Mouse (Mus musculus) limb, embryonic 11.5 days (tissue): ENCODE data around the gene Mtss1l. TPM values are rescaled to one million over a fixed set of nuclear protein-coding genes. Genes with fewer than 3 reads are reported as not detected.

Source experiments
- ATAC-seq: fragments of 200-750 bp; cut with Nextera tagmentation; 2 replicates; pipeline ENCODE4 v1.8.0; 2017; ENCODE audit warnings: low read depth; ENCODE audit not compliant: insufficient number of reproducible peaks, low FRiP score, low TSS enrichment
- DNase-seq: peaks from one replicate; pipeline ENCODE4 v3.0.0-alpha.2; 2015; ENCODE audit warnings: low spot score
- H3K27ac ChIP-seq: fragments of 300-500 bp; sonication (generic); replicated peaks from 2 replicates; pipeline ENCODE4 v1.5.1; 2014; ENCODE audit warnings: low read depth, mild to moderate bottlenecking, low read length
- H3K27me3 ChIP-seq: fragments of 300-500 bp; sonication (generic); 2 replicates; pipeline ENCODE4 v1.6.1; 2014; ENCODE audit warnings: mild to moderate bottlenecking, low read length, mixed read lengths; ENCODE audit not compliant: control insufficient read depth, insufficient read depth
- H3K36me3 ChIP-seq: fragments of 300-500 bp; sonication (generic); 2 replicates; pipeline ENCODE4 v1.6.1; 2014; ENCODE audit warnings: mild to moderate bottlenecking, low read length, moderate library complexity, mixed read lengths; ENCODE audit not compliant: control insufficient read depth, insufficient read depth
- H3K4me1 ChIP-seq: fragments of 300-500 bp; sonication (generic); 2 replicates; pipeline ENCODE4 v1.6.1; 2014; ENCODE audit warnings: low read length, mixed read lengths; ENCODE audit not compliant: control insufficient read depth, insufficient read depth
- H3K4me2 ChIP-seq: fragments of 300-500 bp; sonication (generic); 2 replicates; pipeline ENCODE4 v1.6.1; 2014; ENCODE audit warnings: low read depth, mild to moderate bottlenecking, moderate library complexity; ENCODE audit not compliant: severe bottlenecking
- H3K4me3 ChIP-seq: fragments of 300-500 bp; sonication (generic); 2 replicates; pipeline ENCODE4 v1.5.1; 2014; ENCODE audit warnings: low read depth, low read length
- H3K9ac ChIP-seq: fragments of 300-500 bp; sonication (generic); 2 replicates; pipeline ENCODE4 v1.6.1; 2014; ENCODE audit warnings: mild to moderate bottlenecking, low read length
- H3K9me3 ChIP-seq: fragments of 300-500 bp; sonication (generic); 2 replicates; pipeline ENCODE4 v1.6.1; 2016; ENCODE audit warnings: low read length; ENCODE audit not compliant: control insufficient read depth
- WGBS: fragments of 180-500 bp; shearing (Covaris S2); extraction: QIAGEN DNeasy Blood & Tissue Kit; methylation state at CpG from one replicate; pipeline ENCODE4 v1.1.7; 2014; 5-methylcytosine and 5-hydroxymethylcytosine counted together
- polyA plus RNA-seq: library from polyadenylated mRNA; unstranded; fragments of >200 nt; fragmentation: Nextera tagmentation; extraction: Ambion mirVana; gene quantifications from 2 replicates; pipeline ENCODE4 v1.2.1, GENCODE M21; 2014

Gene Mtss1l
- polyA plus RNA-seq, result 15.7 and 20.9 TPM in 2 replicates

DNA sequence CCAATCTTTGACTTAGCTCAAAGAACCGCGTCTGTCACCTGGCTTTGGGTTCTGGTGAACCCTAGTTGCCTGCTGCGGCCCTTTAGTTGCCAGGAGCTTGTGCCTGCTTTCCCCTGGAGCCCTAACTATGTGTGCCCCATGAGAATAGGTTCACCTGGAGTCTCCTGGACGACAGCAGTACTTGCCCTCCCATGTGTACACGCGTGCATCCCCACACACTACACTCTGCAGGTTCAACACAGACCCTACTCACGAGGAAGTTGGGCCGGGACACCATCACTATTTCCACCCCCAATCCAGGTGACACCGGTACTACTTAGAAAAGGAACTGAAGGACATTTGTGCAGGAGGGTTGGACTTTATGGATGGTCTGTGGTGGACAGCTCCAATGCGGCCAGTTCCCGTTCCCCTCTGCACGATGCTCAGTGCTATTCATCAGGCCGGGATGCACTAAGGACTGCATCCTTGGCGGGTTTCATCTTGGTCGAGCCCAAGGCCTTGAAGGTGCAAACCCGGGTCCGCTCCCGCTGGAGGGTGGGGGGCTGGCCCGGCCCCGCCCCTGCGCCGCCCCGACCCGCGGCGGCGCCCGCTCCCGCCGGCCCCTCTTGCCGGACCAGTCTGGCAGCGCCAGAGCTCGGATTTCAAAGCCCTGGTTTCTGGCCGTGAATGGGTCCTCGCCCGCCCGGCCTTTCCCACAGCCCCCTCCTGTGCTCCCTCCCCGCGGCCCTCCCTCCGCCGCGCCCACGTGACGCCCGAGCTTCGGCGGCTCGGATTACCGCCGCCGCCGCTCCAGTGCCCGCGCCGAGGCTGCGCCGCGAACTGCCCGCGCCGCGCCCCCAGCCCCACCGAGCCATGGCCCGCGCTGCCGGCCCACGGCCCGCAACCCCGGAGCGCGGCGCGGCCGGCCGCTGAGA, at the start of gene Mtss1l:
Mtss1l (plus strand) TSS at position 792 of the 914 bp plus-strand sequence.
- H3K9ac ChIP-seq, result peak within 1 kb of the TSS; percentile 87
- 3% methylated on average over 68 of the region's 75 CpGs for WGBS

DNA sequence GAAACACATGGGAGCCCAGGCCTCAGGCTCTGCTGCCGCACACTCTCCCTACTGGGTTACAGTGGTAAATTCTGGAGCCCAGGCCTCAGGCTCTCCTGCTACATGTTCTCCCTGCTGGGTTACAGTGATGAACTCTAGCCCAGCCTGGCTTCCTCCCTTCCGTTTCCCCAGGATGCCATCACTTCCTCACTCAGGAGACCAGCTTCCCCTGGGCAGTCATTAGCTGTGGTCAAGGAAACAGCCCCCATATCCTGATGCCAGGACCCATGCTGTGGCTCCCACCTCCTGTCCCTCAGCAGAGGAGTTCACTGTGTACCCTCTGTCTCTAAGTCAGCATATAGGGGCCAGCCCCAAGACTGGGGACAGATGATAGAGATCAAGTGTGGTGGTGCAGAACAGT, 49.1 kb upstream of the Mtss1l start:
- WGBS, result 95% methylated on average over 2 of the region's 2 CpGs
- no peak for DNase-seq
- H3K36me3 ChIP-seq, result peaks cover 6% of the 10 kb centered on the region; the same call in 1 of the 2 replicates
- H3K9ac ChIP-seq, result no peak overlapping the region
- 0 out of 2 replicates have a peak, but pooled peaks cover 4% of the 10 kb centered on the region for H3K4me1 ChIP-seq
- H3K27me3 ChIP-seq, result no peaks in the 10 kb centered on the region
- no peak for ATAC-seq
- no peak overlapping the region for H3K4me2 ChIP-seq
- no peaks in the 10 kb centered on the region for H3K9me3 ChIP-seq
- no peak overlapping the region for H3K4me3 ChIP-seq
- H3K27ac ChIP-seq, result peak overlapping the region; percentile 47; the same call in 1 of the 2 replicates

More for the DNA sequence above, at the start of gene Mtss1l:
- peaks cover 60% of the 10 kb centered on the region for H3K4me1 ChIP-seq
- no peaks in the 10 kb centered on the region for H3K9me3 ChIP-seq
- peak; percentile 94 for DNase-seq
- H3K27me3 ChIP-seq, result no peaks in the 10 kb centered on the region
- peak within 1 kb of the TSS; percentile 95 for H3K27ac ChIP-seq
- peak; percentile 88 for ATAC-seq
- H3K4me3 ChIP-seq, result peak within 1 kb of the TSS; percentile 70
- peak within 1 kb of the TSS; percentile 88 for H3K4me2 ChIP-seq
- H3K36me3 ChIP-seq, result no peaks in the 10 kb centered on the region; the same call in 1 of the 2 replicates

DNA sequence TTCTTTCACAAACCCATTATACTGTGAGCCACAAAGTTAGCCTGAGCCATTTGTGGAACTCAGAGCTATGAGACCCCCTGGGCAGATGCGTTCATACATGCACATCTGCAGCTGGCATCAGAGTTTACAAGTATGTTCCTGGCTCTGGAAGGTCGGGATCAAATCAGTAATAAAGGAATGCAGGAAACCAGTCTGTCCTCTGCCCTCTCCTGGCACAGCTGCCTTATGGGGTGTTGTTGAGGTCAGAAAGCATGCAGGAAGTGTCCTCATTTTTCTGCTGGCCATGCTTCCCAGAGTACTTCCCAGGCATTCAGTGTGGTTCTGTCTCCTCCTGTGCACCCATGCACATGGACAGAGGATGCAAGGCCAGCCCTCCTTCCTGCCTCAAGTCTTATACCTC, 48.1 kb upstream of the Mtss1l start:
- Histone ChIP-seq H3K27me3 (no peaks in the 10 kb centered on the region), H3K27ac (no peak overlapping the region), H3K4me2 (no peak overlapping the region), H3K9ac (no peak overlapping the region), H3K36me3 (peaks cover 6% of the 10 kb centered on the region; the same call in 1 of the 2 replicates), H3K9me3 (no peaks in the 10 kb centered on the region), H3K4me1 (0 out of 2 replicates have a peak, but pooled peaks cover 6% of the 10 kb centered on the region), H3K4me3 (no peak overlapping the region)
- no peak for ATAC-seq
- 77% methylated on average over 2 of the region's 2 CpGs for WGBS
- DNase-seq, result no peak

DNA sequence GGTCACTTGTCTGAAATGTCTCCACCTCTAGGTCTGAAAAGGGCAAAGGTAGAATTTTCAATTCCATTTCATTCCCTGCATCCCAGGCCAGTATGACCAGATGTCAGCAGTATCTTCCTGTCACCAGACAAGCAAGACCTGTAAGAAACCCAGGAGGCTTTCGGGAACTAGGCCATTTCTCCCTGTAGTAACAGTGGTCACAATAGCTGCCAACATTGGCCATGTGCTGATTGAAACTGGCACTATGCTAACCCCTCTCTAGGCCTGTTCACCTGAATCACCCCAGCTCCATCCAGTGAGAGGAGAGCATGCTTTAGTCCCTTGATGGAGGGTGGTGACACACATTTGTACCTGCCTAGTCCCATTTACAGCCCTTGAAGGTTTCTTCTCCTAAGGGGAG, 46.7 kb upstream of the Mtss1l start:
- Histone ChIP-seq H3K4me1 (0 out of 2 replicates have a peak, but pooled peaks cover 6% of the 10 kb centered on the region), H3K27ac (no peak overlapping the region), H3K4me3 (no peak overlapping the region), H3K9ac (no peak overlapping the region), H3K4me2 (no peak overlapping the region), H3K36me3 (peaks cover 6% of the 10 kb centered on the region; the same call in 1 of the 2 replicates), H3K27me3 (no peaks in the 10 kb centered on the region), H3K9me3 (no peaks in the 10 kb centered on the region)
- ATAC-seq (no peak), DNase-seq (no peak)
- 96% methylated on average over 1 of the region's 1 CpGs for WGBS

DNA sequence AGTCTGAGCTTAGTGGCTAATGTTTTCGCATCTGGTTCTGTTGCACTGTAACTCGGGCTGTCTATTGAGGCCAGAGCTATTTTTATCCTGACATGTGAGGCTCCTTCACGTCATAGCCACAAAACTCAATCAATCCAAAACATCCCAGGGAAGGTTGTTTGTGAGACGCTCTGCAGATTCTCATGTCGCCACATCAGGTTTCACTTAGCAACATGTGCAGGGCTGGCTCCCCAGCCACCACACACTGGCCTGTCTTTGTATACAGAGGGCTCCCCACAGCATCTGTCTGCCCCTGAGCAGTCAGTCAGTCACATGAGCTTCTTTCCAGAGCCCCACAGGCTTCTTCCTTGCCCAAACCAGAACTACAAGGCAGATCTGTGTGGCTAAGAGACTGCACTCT, 44.6 kb upstream of the Mtss1l start:
- Histone ChIP-seq H3K9me3 (no peaks in the 10 kb centered on the region), H3K4me2 (no peak overlapping the region), H3K9ac (no peak overlapping the region), H3K4me1 (0 out of 2 replicates have a peak, but pooled peaks cover 6% of the 10 kb centered on the region), H3K27ac (peak overlapping the region; percentile 59; the same call in 1 of the 2 replicates), H3K4me3 (no peak overlapping the region), H3K36me3 (peaks cover 6% of the 10 kb centered on the region; the same call in 1 of the 2 replicates), H3K27me3 (no peaks in the 10 kb centered on the region)
- DNase-seq (peak; percentile 67), ATAC-seq (peak; percentile 67; the same call in 1 of the 2 replicates)
- 27% methylated on average over 5 of the region's 5 CpGs for WGBS

DNA sequence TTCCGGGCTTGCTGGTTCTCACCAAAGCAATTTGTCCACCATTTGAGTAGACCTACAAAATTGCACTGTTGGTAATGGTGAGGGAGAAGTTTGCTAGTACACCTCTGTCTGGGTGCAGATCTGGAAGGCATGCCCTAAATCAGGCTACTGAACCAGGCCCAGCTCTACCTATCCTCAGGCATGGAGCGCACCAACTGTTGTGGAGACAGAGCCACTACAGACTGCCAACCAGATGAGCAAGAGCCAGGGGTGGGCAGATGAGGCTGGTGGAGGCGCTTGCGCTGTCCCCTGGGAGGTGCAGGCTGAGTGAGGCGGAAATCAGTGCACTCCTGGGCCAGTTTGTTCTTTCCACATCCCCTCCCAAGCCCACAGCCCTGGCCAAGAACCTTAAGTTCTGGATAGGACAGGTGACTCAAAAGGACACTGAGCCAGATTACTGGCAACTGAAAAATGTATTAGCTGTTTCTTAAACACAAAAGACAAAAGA, 44.1 kb upstream of the Mtss1l start:
- 0 out of 2 replicates have a peak overlapping the region, but pooled peaks have one; percentile 59 for H3K27ac ChIP-seq
- 90% methylated on average over 5 of the region's 5 CpGs for WGBS
- H3K4me3 ChIP-seq, result no peak overlapping the region
- H3K4me1 ChIP-seq, result 0 out of 2 replicates have a peak, but pooled peaks cover 6% of the 10 kb centered on the region
- peaks cover 5% of the 10 kb centered on the region; the same call in 1 of the 2 replicates for H3K36me3 ChIP-seq
- H3K9ac ChIP-seq, result no peak overlapping the region
- H3K4me2 ChIP-seq, result no peak overlapping the region
- ATAC-seq, result no peak
- H3K9me3 ChIP-seq, result no peaks in the 10 kb centered on the region
- no peaks in the 10 kb centered on the region for H3K27me3 ChIP-seq
- no peak for DNase-seq

DNA sequence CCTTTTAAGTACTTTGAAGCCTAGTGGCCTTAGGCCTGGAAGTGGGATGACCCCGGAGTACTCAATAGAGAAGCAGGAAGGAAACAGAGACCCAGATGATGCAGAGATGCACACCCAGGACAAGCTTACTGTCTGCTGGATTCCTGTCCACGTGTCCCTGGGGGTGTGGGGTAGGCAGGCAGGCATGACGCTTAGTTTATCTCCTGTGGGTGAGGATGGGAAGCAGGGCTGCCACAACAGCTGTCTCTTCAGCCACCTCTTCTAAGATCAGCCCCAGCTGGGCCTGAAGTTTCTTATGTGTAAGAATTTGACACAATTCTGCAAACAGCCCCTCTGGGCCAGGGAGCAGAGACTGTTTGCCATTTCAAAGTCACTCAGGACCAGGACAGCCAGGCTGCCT, 42.3 kb upstream of the Mtss1l start:
- Histone ChIP-seq H3K27me3 (no peaks in the 10 kb centered on the region), H3K36me3 (0 out of 2 replicates have a peak, but pooled peaks cover 3% of the 10 kb centered on the region), H3K9ac (no peak overlapping the region), H3K4me2 (no peak overlapping the region), H3K9me3 (no peaks in the 10 kb centered on the region), H3K4me1 (0 out of 2 replicates have a peak, but pooled peaks cover 6% of the 10 kb centered on the region), H3K4me3 (no peak overlapping the region), H3K27ac (no peak overlapping the region)
- DNase-seq (no peak), ATAC-seq (no peak)
- whole genome bisulfite sequencing, result 71% methylated on average over 3 of the region's 3 CpGs

DNA sequence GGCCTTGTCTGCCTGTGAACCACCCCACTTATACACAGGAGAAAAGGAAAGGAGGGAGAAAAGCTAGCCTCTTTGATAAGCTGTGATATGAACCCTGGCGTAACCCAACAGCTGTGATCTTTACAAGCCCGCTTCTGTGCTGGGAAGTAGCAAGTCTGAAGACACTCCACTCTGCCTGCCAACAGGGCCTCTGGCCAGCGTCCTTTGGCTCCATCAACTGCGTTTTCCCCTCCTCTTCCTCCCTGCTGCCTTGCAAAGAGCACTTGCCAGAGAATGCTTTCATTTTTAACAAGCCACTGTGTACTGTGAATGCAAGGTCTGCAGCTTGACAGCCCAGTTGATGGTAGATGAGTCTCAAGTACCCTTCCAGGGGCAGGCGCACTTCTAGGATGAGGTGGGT, 33.5 kb upstream of the Mtss1l start:
- Histone ChIP-seq H3K4me1 (no peaks in the 10 kb centered on the region), H3K9me3 (no peaks in the 10 kb centered on the region), H3K27ac (no peak overlapping the region), H3K4me2 (no peak overlapping the region), H3K9ac (no peak overlapping the region), H3K4me3 (no peak overlapping the region), H3K36me3 (peaks cover 4% of the 10 kb centered on the region; the same call in 1 of the 2 replicates), H3K27me3 (no peaks in the 10 kb centered on the region)
- no peak for DNase-seq
- ATAC-seq, result no peak
- WGBS, result 93% methylated on average over 5 of the region's 5 CpGs
